Mouse (Mus musculus): Measurements from ENCODE around the gene Ccdc93. TPM values are rescaled to one million over a fixed set of nuclear protein-coding genes. Genes with fewer than 3 reads are reported as not detected.
A peak's percentile ranks its signal among the peaks of the same experiment; 100 is the strongest.

Gene Ccdc93
- polyA plus RNA-seq, 1 experiment from 2014 or later = 8.0 TPM

- H3K4me2 ChIP-seq (ENCODE audit: low read depth, low read length) = no peak overlapping the region
- no peak for ATAC-seq (replicated peaks; ENCODE audit: extremely low read depth, insufficient read depth, low FRiP score)
- H3K9me3 ChIP-seq (replicated peaks; ENCODE audit: control insufficient read depth, low read length) = no peaks in the 10 kb centered on the region
- peaks cover 6% of the 10 kb centered on the region for H3K4me1 ChIP-seq (ENCODE audit: control insufficient read depth, insufficient read depth, low read length)
- H3K4me3 ChIP-seq (ENCODE audit: low read length) = no peak overlapping the region
- 90% methylated on average over 7 of the region's 7 CpGs for WGBS
- H3K27ac ChIP-seq (ENCODE audit: low read length) = no peak overlapping the region
- H3K36me3 ChIP-seq (ENCODE audit: control insufficient read depth, insufficient read depth) = peaks cover 16% of the 10 kb centered on the region; the same call in 1 of the 2 replicates
- H3K9ac ChIP-seq (ENCODE audit: low read length) = no peak overlapping the region
- no peaks in the 10 kb centered on the region for H3K27me3 ChIP-seq (ENCODE audit: control insufficient read depth, insufficient read depth, low read length)
These were observed 5.1 kb downstream of the Ccdc93 start for GRCm38 (mm10) chr1:121435981-121436380.

GRCm38 (mm10) chr1:121440535-121441381, 9.9 kb downstream of the Ccdc93 start:
- WGBS = 62% methylated on average over 13 of the region's 13 CpGs
- H3K36me3 ChIP-seq (ENCODE audit: control insufficient read depth, insufficient read depth) = peaks cover 42% of the 10 kb centered on the region

GRCm38 (mm10) chr1:121444147-121444546, 13.3 kb downstream of the Ccdc93 start:
- no peak overlapping the region for H3K4me2 ChIP-seq (ENCODE audit: low read depth, low read length)
- WGBS = 94% methylated on average over 6 of the region's 6 CpGs
- H3K4me3 ChIP-seq (ENCODE audit: low read length) = no peak overlapping the region
- H3K9ac ChIP-seq (ENCODE audit: low read length) = no peak overlapping the region
- no peak for ATAC-seq (replicated peaks; ENCODE audit: extremely low read depth, insufficient read depth, low FRiP score)
- no peaks in the 10 kb centered on the region for H3K27me3 ChIP-seq (ENCODE audit: control insufficient read depth, insufficient read depth, low read length)
- H3K4me1 ChIP-seq (ENCODE audit: control insufficient read depth, insufficient read depth, low read length) = no peaks in the 10 kb centered on the region
- H3K27ac ChIP-seq (ENCODE audit: low read length) = no peak overlapping the region
- peaks cover 49% of the 10 kb centered on the region for H3K36me3 ChIP-seq (ENCODE audit: control insufficient read depth, insufficient read depth)
- no peaks in the 10 kb centered on the region for H3K9me3 ChIP-seq (replicated peaks; ENCODE audit: control insufficient read depth, low read length)

More at GRCm38 (mm10) chr1:121440535-121441381, 9.9 kb downstream of the Ccdc93 start:
- 0 out of 2 replicates have a peak, but pooled peaks have one; percentile 14 for ATAC-seq (replicated peaks; ENCODE audit: extremely low read depth, insufficient read depth, low FRiP score)
- Histone ChIP-seq H3K4me1 (ENCODE audit: control insufficient read depth, insufficient read depth, low read length) (no peaks in the 10 kb centered on the region), H3K27me3 (ENCODE audit: control insufficient read depth, insufficient read depth, low read length) (no peaks in the 10 kb centered on the region), H3K9me3 (replicated peaks; ENCODE audit: control insufficient read depth, low read length) (no peaks in the 10 kb centered on the region), H3K4me2 (ENCODE audit: low read depth, low read length) (no peak overlapping the region), H3K27ac (ENCODE audit: low read length) (no peak overlapping the region), H3K4me3 (ENCODE audit: low read length) (no peak overlapping the region), H3K9ac (ENCODE audit: low read length) (no peak overlapping the region)

DNA sequence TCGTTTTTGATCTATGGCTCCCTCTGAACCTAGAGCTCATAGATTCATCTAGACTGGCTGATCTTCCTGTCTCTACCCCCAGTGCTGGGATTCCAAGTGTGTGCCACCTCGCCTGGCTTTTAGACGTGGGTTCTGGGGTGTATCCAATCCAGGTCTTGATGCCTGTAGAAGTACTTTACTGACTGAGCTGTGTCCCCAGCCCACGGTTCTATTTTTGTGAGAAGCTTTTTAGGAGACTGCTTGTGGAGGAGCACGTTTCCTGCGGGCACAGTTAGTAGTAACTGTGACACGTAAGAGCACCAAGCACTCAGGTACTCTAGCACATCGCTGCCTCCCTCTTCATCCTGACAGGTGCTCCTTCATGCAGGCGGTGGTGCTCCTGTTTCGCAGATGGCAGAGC, 16.4 kb downstream of the Ccdc93 start:
- 91% methylated on average over 10 of the region's 10 CpGs for WGBS
- Histone ChIP-seq H3K27ac (ENCODE audit: low read length) (no peak overlapping the region), H3K27me3 (ENCODE audit: control insufficient read depth, insufficient read depth, low read length) (no peaks in the 10 kb centered on the region), H3K4me2 (ENCODE audit: low read depth, low read length) (no peak overlapping the region), H3K36me3 (ENCODE audit: control insufficient read depth, insufficient read depth) (peaks cover 50% of the 10 kb centered on the region), H3K4me3 (ENCODE audit: low read length) (no peak overlapping the region), H3K9ac (ENCODE audit: low read length) (no peak overlapping the region), H3K4me1 (ENCODE audit: control insufficient read depth, insufficient read depth, low read length) (no peaks in the 10 kb centered on the region; the same call in 1 of the 2 replicates), H3K9me3 (replicated peaks; ENCODE audit: control insufficient read depth, low read length) (no peaks in the 10 kb centered on the region)
- no peak for ATAC-seq (replicated peaks; ENCODE audit: extremely low read depth, insufficient read depth, low FRiP score)

GRCm38 (mm10) chr1:121448166-121448565, 17.3 kb downstream of the Ccdc93 start:
- Histone ChIP-seq H3K4me2 (ENCODE audit: low read depth, low read length) (no peak overlapping the region), H3K36me3 (ENCODE audit: control insufficient read depth, insufficient read depth) (peaks cover 41% of the 10 kb centered on the region), H3K4me1 (ENCODE audit: control insufficient read depth, insufficient read depth, low read length) (no peaks in the 10 kb centered on the region; the same call in 1 of the 2 replicates), H3K9ac (ENCODE audit: low read length) (no peak overlapping the region), H3K27me3 (ENCODE audit: control insufficient read depth, insufficient read depth, low read length) (no peaks in the 10 kb centered on the region), H3K4me3 (ENCODE audit: low read length) (no peak overlapping the region), H3K9me3 (replicated peaks; ENCODE audit: control insufficient read depth, low read length) (no peaks in the 10 kb centered on the region), H3K27ac (ENCODE audit: low read length) (no peak overlapping the region)
- ATAC-seq (replicated peaks; ENCODE audit: extremely low read depth, insufficient read depth, low FRiP score) = no peak
- whole genome bisulfite sequencing = 87% methylated on average over 19 of the region's 19 CpGs

GRCm38 (mm10) chr1:121451009-121451408, 20.2 kb downstream of the Ccdc93 start:
- peaks cover 2% of the 10 kb centered on the region; the same call in 1 of the 2 replicates for H3K4me1 ChIP-seq (ENCODE audit: control insufficient read depth, insufficient read depth, low read length)
- no peaks in the 10 kb centered on the region for H3K9me3 ChIP-seq (replicated peaks; ENCODE audit: control insufficient read depth, low read length)
- ATAC-seq (replicated peaks; ENCODE audit: extremely low read depth, insufficient read depth, low FRiP score) = no peak
- peaks cover 20% of the 10 kb centered on the region; the same call in 1 of the 2 replicates for H3K36me3 ChIP-seq (ENCODE audit: control insufficient read depth, insufficient read depth)
- no peak overlapping the region for H3K4me3 ChIP-seq (ENCODE audit: low read length)
- H3K4me2 ChIP-seq (ENCODE audit: low read depth, low read length) = no peak overlapping the region
- no peaks in the 10 kb centered on the region for H3K27me3 ChIP-seq (ENCODE audit: control insufficient read depth, insufficient read depth, low read length)
- no peak overlapping the region for H3K9ac ChIP-seq (ENCODE audit: low read length)
- no peak overlapping the region for H3K27ac ChIP-seq (ENCODE audit: low read length)
- 81% methylated on average over 7 of the region's 7 CpGs for WGBS

DNA sequence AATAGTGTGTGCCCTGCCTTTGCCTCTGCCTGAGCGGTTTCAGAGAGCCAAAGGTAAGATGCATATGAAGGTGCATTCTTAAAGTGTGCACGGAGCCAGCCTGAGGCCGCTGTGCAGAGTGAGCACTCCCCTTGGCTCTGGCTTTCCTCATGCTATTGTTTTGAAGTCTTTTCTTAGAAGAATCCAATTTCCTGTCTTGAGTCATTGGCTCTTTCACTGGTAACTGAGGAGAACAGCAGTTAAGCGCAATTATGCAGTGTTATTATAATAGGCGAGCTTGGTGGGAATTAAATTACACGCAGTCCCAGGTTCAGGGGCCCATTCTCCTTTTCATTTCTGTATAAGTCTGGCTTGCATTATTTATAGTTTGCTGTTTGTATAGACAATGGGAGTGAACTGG, 21.6 kb downstream of the Ccdc93 start:
- Histone ChIP-seq H3K9ac (ENCODE audit: low read length) (no peak overlapping the region), H3K27ac (ENCODE audit: low read length) (no peak overlapping the region), H3K36me3 (ENCODE audit: control insufficient read depth, insufficient read depth) (peaks cover 11% of the 10 kb centered on the region; the same call in 1 of the 2 replicates), H3K4me2 (ENCODE audit: low read depth, low read length) (no peak overlapping the region), H3K9me3 (replicated peaks; ENCODE audit: control insufficient read depth, low read length) (no peaks in the 10 kb centered on the region), H3K4me1 (ENCODE audit: control insufficient read depth, insufficient read depth, low read length) (peaks cover 2% of the 10 kb centered on the region; the same call in 1 of the 2 replicates), H3K27me3 (ENCODE audit: control insufficient read depth, insufficient read depth, low read length) (no peaks in the 10 kb centered on the region), H3K4me3 (ENCODE audit: low read length) (no peak overlapping the region)
- WGBS = 84% methylated on average over 6 of the region's 6 CpGs
- ATAC-seq (replicated peaks; ENCODE audit: extremely low read depth, insufficient read depth, low FRiP score) = no peak

DNA sequence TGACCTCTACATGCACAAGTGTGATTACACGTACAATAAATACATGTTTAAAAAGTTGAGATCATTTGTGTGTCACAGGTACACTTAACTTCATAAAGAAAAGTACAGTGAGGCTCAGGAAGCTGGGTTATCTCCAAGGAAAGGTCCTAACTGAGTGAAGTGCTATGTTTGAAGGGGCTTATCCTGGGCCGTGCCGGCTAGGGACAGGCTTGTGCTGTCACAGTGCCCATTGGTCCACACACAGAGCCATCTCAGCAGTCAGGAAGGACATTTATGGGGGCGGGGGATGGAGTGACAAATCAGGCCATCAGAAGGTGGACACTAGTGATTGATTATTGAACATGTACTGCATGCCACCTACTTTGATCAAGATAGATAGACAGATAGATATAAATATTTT, 22.2 kb downstream of the Ccdc93 start:
- H3K36me3 ChIP-seq (ENCODE audit: control insufficient read depth, insufficient read depth) = peaks cover 11% of the 10 kb centered on the region; the same call in 1 of the 2 replicates
- H3K9me3 ChIP-seq (replicated peaks; ENCODE audit: control insufficient read depth, low read length) = no peaks in the 10 kb centered on the region
- H3K27me3 ChIP-seq (ENCODE audit: control insufficient read depth, insufficient read depth, low read length) = no peaks in the 10 kb centered on the region
- no peak for ATAC-seq (replicated peaks; ENCODE audit: extremely low read depth, insufficient read depth, low FRiP score)
- WGBS = 84% methylated on average over 4 of the region's 4 CpGs
- H3K27ac ChIP-seq (ENCODE audit: low read length) = no peak overlapping the region
- H3K4me2 ChIP-seq (ENCODE audit: low read depth, low read length) = no peak overlapping the region
- H3K4me1 ChIP-seq (ENCODE audit: control insufficient read depth, insufficient read depth, low read length) = peaks cover 2% of the 10 kb centered on the region; the same call in 1 of the 2 replicates
- no peak overlapping the region for H3K9ac ChIP-seq (ENCODE audit: low read length)
- no peak overlapping the region for H3K4me3 ChIP-seq (ENCODE audit: low read length)

DNA sequence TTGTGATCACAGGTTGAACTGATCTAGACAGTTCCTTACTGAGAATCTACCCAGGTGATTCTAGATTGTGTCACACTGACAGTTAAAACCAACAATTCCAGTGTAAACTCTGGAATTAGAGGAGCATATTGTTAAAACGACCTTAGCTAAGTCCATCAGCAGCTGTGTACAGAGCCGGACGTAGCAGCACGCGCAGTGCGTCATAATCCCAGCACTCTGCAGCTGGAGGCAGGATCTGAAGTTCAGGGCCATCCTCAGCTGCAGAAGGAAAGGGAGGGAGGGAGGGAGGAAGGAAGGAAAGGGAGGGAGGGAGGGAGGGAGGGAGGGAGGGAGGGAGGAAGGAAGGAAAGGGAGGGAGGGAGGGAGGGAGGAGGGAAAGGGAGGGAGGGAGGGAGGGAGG, 24.1 kb downstream of the Ccdc93 start:
- Histone ChIP-seq H3K4me1 (ENCODE audit: control insufficient read depth, insufficient read depth, low read length) (peaks cover 2% of the 10 kb centered on the region; the same call in 1 of the 2 replicates), H3K27ac (ENCODE audit: low read length) (no peak overlapping the region), H3K27me3 (ENCODE audit: control insufficient read depth, insufficient read depth, low read length) (no peaks in the 10 kb centered on the region), H3K4me3 (ENCODE audit: low read length) (no peak overlapping the region), H3K9ac (ENCODE audit: low read length) (no peak overlapping the region), H3K36me3 (ENCODE audit: control insufficient read depth, insufficient read depth) (peaks cover 5% of the 10 kb centered on the region; the same call in 1 of the 2 replicates), H3K4me2 (ENCODE audit: low read depth, low read length) (no peak overlapping the region), H3K9me3 (replicated peaks; ENCODE audit: control insufficient read depth, low read length) (no peaks in the 10 kb centered on the region)
- WGBS = 86% methylated on average over 6 of the region's 6 CpGs
- ATAC-seq (replicated peaks; ENCODE audit: extremely low read depth, insufficient read depth, low FRiP score) = no peak

All from heart, embryonic 16.5 days (tissue).